Mouse (Mus musculus) forebrain, postnatal 0 days (tissue): Measurements from ENCODE around the gene Lsamp. TPM values are rescaled to one million over a fixed set of nuclear protein-coding genes. Genes with fewer than 3 reads are reported as not detected.

Source experiments
- ATAC-seq: fragments of 200-750 bp; cut with Nextera tagmentation; 2 replicates; pipeline ENCODE4 v1.8.0; 2017; ENCODE audit warnings: mild to moderate bottlenecking, moderate library complexity
- DNase-seq: peaks from one replicate; pipeline ENCODE4 v3.0.0-alpha.2; 2015
- H3K27ac ChIP-seq: fragments of 300-500 bp; sonication (generic); 2 replicates; pipeline ENCODE4 v1.5.1; 2014; ENCODE audit warnings: low read depth, mild to moderate bottlenecking, antibody characterized with exemption, low read length, moderate library complexity, mixed read lengths
- H3K27me3 ChIP-seq: fragments of 300-500 bp; sonication (generic); 2 replicates; pipeline ENCODE4 v1.6.1; 2014; ENCODE audit warnings: mild to moderate bottlenecking, low read length, mixed read lengths; ENCODE audit not compliant: insufficient read depth
- H3K36me3 ChIP-seq: fragments of 300-500 bp; sonication (generic); 2 replicates; pipeline ENCODE4 v1.6.1; 2014; ENCODE audit warnings: mild to moderate bottlenecking, moderate library complexity; ENCODE audit not compliant: insufficient read depth
- H3K4me1 ChIP-seq: fragments of 300-500 bp; sonication (generic); 2 replicates; pipeline ENCODE4 v1.6.1; 2014; ENCODE audit warnings: antibody characterized with exemption; ENCODE audit not compliant: insufficient read depth
- H3K4me2 ChIP-seq: fragments of 300-500 bp; sonication (generic); 2 replicates; pipeline ENCODE4 v1.6.1; 2014; ENCODE audit warnings: low read depth, mild to moderate bottlenecking, moderate library complexity
- H3K4me3 ChIP-seq: fragments of 300-500 bp; sonication (generic); 2 replicates; pipeline ENCODE4 v1.5.1; 2014; ENCODE audit warnings: low read depth, low read length, mixed read lengths
- H3K9ac ChIP-seq: fragments of 300-500 bp; sonication (generic); 2 replicates; pipeline ENCODE4 v1.6.1; 2014; ENCODE audit warnings: mild to moderate bottlenecking
- H3K9me3 ChIP-seq: fragments of 300-500 bp; sonication (generic); 2 replicates; pipeline ENCODE4 v1.6.1; 2016; ENCODE audit warnings: low read length
- CTCF ChIP-seq: sonication (generic); IDR thresholded peaks from 2 replicates; pipeline ENCODE4 v1.5.1; 2016; ENCODE audit warnings: antibody characterized with exemption, control low read depth, low read depth
- WGBS: fragments of 180-500 bp; shearing (Covaris S2); extraction: QIAGEN DNeasy Blood & Tissue Kit; methylation state at CpG from one replicate; pipeline ENCODE4 v1.1.7; 2014; 5-methylcytosine and 5-hydroxymethylcytosine counted together
- polyA plus RNA-seq: library from polyadenylated mRNA; unstranded; fragments of >200 nt; fragmentation: Nextera tagmentation; extraction: Ambion mirVana; gene quantifications from 2 replicates; pipeline ENCODE4 v1.2.1, GENCODE M21; 2015
- total RNA-seq: library from RNA; depleted of rRNA; stranded (reverse); fragments of >200 nt; gene quantifications from 2 replicates; pipeline ENCODE4 v1.2.3, GENCODE M21; 2014

Gene Lsamp
- total and polyA plus RNA-seq, 2 experiments from 2014 or later: 74.0 to 157 TPM

- Histone ChIP-seq H3K36me3 (no peaks in the 10 kb centered on the region), H3K27ac (no peak overlapping the region), H3K9me3 (no peaks in the 10 kb centered on the region), H3K4me3 (no peak overlapping the region), H3K27me3 (no peaks in the 10 kb centered on the region), H3K4me1 (no peaks in the 10 kb centered on the region), H3K9ac (no peak overlapping the region), H3K4me2 (no peak overlapping the region)
- ATAC-seq (no peak), DNase-seq (no peak)
- WGBS: 94% methylated on average over 2 of the region's 2 CpGs
- no peak for TF ChIP-seq CTCF
Measured at GRCm38 (mm10) chr16:40399531-40399930, 415.4 kb downstream of the Lsamp start.

DNA sequence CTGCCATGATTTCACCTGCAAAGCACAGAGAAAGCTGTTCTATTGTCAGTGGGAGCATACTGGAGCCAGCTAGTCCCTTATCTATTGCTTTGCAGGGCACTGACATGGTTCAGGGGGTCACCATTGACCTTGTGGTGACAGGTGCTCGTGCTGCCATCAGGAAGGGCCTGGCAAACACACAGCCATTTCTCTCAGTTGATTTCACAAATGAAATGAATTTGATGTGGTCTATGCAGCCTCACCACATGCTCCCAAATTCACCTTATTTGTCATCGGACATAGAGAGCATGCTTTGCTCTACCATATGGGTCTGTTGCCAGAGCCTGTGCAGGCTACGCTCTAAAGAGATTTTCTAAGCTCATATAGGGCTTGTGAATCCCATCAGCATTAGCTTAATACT is 450.1 kb downstream of the Lsamp start:
- no peak for TF ChIP-seq CTCF
- no peak overlapping the region for H3K27ac ChIP-seq
- ATAC-seq (no peak), DNase-seq (no peak)
- no peak overlapping the region for H3K4me3 ChIP-seq
- no peaks in the 10 kb centered on the region for H3K27me3 ChIP-seq
- no peaks in the 10 kb centered on the region for H3K36me3 ChIP-seq
- H3K9ac ChIP-seq: no peak overlapping the region
- H3K4me1 ChIP-seq: no peaks in the 10 kb centered on the region
- WGBS: 73% methylated on average over 3 of the region's 3 CpGs
- no peaks in the 10 kb centered on the region for H3K9me3 ChIP-seq
- H3K4me2 ChIP-seq: no peak overlapping the region

- H3K36me3 ChIP-seq: no peaks in the 10 kb centered on the region
- no peak overlapping the region for H3K4me2 ChIP-seq
- H3K4me1 ChIP-seq: no peaks in the 10 kb centered on the region
- H3K27ac ChIP-seq: no peak overlapping the region
- H3K27me3 ChIP-seq: no peaks in the 10 kb centered on the region
- TF ChIP-seq CTCF: no peak
- WGBS: 65% methylated on average over 6 of the region's 6 CpGs
- ATAC-seq (no peak), DNase-seq (no peak)
- H3K4me3 ChIP-seq: no peak overlapping the region
- H3K9me3 ChIP-seq: no peaks in the 10 kb centered on the region
- no peak overlapping the region for H3K9ac ChIP-seq
Measured at GRCm38 (mm10) chr16:40436415-40436814, 452.3 kb downstream of the Lsamp start.

DNA sequence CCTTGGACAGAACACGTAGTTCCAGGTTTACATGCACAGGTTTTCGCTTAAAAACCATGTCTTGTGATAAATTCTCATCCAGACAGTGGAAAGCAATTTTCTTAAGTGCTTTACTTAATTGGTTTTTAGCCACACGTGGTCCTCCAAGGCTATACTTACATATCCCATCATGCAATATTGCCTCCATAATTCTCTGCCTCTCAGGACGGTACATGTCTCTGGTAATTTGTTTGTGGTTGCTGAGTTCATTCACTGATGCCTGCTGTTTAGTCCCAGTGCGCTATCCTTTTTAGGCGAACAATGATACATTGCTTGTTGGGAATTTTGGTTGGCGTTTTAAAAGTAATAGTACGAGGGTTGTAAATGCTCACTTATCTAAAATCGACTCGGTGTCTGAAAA is 453.7 kb downstream of the Lsamp start:
- DNase-seq: no peak
- TF ChIP-seq CTCF: no peak

DNA sequence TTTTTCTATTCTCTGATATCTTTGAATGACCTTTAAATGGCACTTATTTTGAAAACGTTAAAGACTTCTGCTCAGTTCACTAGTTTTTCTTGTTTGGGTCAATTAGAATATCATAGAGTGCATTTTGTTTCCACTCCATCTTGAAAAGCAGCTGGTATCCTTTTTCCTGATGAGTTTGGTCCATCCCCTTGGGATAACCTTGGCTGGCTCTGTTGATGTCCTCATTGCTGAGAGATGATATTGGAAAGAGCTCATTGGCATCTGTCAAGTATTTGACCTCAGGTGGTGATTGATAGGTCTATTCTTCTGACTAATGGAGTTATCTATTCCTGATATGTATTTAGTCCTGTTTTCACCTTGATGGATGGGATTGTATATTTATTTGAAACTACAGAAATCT is 454.7 kb downstream of the Lsamp start:
- H3K4me3 ChIP-seq: no peak overlapping the region
- H3K4me1 ChIP-seq: no peaks in the 10 kb centered on the region
- DNase-seq: no peak
- H3K36me3 ChIP-seq: no peaks in the 10 kb centered on the region
- H3K9me3 ChIP-seq: no peaks in the 10 kb centered on the region
- no peak for ATAC-seq
- no peaks in the 10 kb centered on the region for H3K27me3 ChIP-seq
- TF ChIP-seq CTCF: no peak
- H3K27ac ChIP-seq: no peak overlapping the region
- no peak overlapping the region for H3K9ac ChIP-seq
- no peak overlapping the region for H3K4me2 ChIP-seq
- 85% methylated on average over 1 of the region's 1 CpGs for WGBS

More for the DNA sequence above, 453.7 kb downstream of the Lsamp start:
- Histone ChIP-seq H3K27ac (no peak overlapping the region), H3K36me3 (no peaks in the 10 kb centered on the region), H3K9ac (no peak overlapping the region), H3K4me2 (no peak overlapping the region), H3K4me1 (no peaks in the 10 kb centered on the region), H3K4me3 (no peak overlapping the region), H3K9me3 (no peaks in the 10 kb centered on the region), H3K27me3 (no peaks in the 10 kb centered on the region)
- 91% methylated on average over 10 of the region's 10 CpGs for WGBS
- no peak for ATAC-seq

- DNase-seq: no peak
- Histone ChIP-seq H3K9me3 (no peaks in the 10 kb centered on the region), H3K4me2 (no peak overlapping the region), H3K27ac (no peak overlapping the region), H3K36me3 (no peaks in the 10 kb centered on the region), H3K27me3 (no peaks in the 10 kb centered on the region), H3K9ac (no peak overlapping the region), H3K4me1 (no peaks in the 10 kb centered on the region), H3K4me3 (no peak overlapping the region)
- 75% methylated on average over 5 of the region's 5 CpGs for WGBS
- TF ChIP-seq CTCF: no peak
- no peak for ATAC-seq
Measured at GRCm38 (mm10) chr16:40446587-40446986, 462.4 kb downstream of the Lsamp start.

DNA sequence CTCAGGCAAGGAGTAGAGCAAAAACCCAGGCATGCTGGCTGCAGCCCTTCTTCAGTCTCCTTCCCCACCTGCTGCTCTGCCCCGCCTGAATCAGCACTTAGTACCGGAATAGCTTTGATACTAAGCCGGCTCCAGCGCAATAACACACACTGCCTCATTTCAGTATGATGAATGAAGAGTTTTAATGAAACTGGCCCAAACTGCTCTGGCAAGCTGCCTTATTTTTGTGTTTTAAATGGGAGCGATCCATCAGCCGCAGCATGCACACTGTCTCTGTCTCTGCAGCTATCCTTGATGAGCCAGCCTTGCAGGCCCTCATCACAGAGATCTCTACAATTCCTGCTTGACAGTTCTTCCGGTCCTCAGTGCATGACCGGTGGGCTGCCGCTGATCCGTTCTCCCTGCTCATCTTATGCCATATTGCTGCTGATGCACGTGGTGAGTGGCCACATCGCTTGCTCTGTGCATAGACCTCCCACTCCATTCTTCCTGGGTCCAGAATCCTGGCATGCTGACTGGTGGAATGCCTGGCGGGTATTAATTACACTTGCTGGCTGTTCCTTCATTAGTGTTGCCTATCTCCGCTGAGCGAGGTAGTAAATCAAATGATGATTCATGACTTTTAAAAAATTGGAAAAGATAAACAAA is 479.4 kb downstream of the Lsamp start:
- no peak overlapping the region for H3K27ac ChIP-seq
- no peak for TF ChIP-seq CTCF
- H3K4me1 ChIP-seq: no peaks in the 10 kb centered on the region
- no peak overlapping the region for H3K4me2 ChIP-seq
- H3K4me3 ChIP-seq: no peak overlapping the region
- WGBS: 51% methylated on average over 15 of the region's 15 CpGs
- DNase-seq (peak; percentile 49), ATAC-seq (0 out of 2 replicates have a peak, but pooled peaks have one; percentile 10)
- H3K36me3 ChIP-seq: no peaks in the 10 kb centered on the region
- no peaks in the 10 kb centered on the region for H3K9me3 ChIP-seq
- no peak overlapping the region for H3K9ac ChIP-seq
- H3K27me3 ChIP-seq: no peaks in the 10 kb centered on the region
